Mouse (Mus musculus) lung, postnatal 0 days (tissue): ENCODE results near the gene Gm37240.

ENCODE experiments used
- CTCF ChIP-seq: IDR thresholded peaks from 2 replicates; pipeline ENCODE4 v1.5.1; 2016; ENCODE audit warnings: antibody characterized with exemption, mild to moderate bottlenecking
- EP300 ChIP-seq: IDR thresholded peaks from 2 replicates; pipeline ENCODE4 v1.6.1; 2016; ENCODE audit warnings: antibody characterized with exemption, mild to moderate bottlenecking, control low read depth

GRCm38 (mm10) chr3:85813101-85814014 lies 74.0 kb downstream of the Gm37240 start:
- TF ChIP-seq CTCF = no peak
- peak; percentile 56 for TF ChIP-seq EP300
